Mouse (Mus musculus): ENCODE measurements around the gene Taf12.

DNA sequence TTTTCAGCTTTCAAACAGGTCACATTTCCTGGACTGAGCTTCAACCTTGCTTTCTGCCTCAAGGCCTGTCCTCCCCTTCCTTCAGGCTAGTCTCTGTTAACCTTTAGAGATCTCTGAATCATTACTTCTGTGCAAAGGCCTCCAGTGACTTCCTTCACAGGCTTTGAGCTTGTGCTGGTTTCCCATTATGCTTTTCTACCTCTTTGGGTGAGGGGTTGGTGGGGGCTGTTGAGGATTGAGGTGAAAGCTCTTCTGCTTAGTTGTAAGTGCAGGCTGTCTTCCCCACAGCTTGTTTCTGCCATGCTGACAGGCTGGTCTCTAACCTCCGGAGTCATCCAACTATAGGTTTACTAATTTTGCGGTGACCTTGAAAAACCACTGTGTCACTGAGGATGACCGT lies 17.8 kb upstream of the Taf12 start:
- TF ChIP-seq HCFC1 (IDR thresholded peaks at IDR 0.05; ENCODE audit: borderline replicate concordance, insufficient read depth, low read length), result no peak
- TF ChIP-seq CHD2 (IDR thresholded peaks at IDR 0.05; ENCODE audit: low read depth, low read length), result no peak
- TF ChIP-seq MAFK (IDR thresholded peaks at IDR 0.05; ENCODE audit: insufficient read depth, low read depth, low read length), result no peak
- TF ChIP-seq ZNF384 (IDR thresholded peaks at IDR 0.05; ENCODE audit: low read depth, low read length), result no peak

Measured in ES-E14 (cell line).